Mouse (Mus musculus) spleen, adult 2 months (tissue): ENCODE measurements around the gene Ubp1. TPM values are rescaled to one million over a fixed set of nuclear protein-coding genes. Genes with fewer than 3 reads are reported as not detected.
A peak's percentile ranks its signal among the peaks of the same experiment; 100 is the strongest.

Source experiments
- DNase-seq, 2 experiments: peaks; one replicate each; pipeline versions ENCODE4 v3.0.0 to v3.0.0-alpha.2; 2012 to 2021; ENCODE audit warnings: low spot score in 2 of 2, low read depth in 1 of 2
- H3K27ac ChIP-seq: fragments of 200-500 bp; 2 replicates; pipeline ENCODE4 v1.5.1; 2012; ENCODE audit warnings: low read length, inconsistent platforms; ENCODE audit not compliant: insufficient read depth
- H3K27me3 ChIP-seq: fragments of 200-500 bp; 2 replicates; pipeline ENCODE4 v1.6.1; 2012; ENCODE audit warnings: mild to moderate bottlenecking, moderate library complexity, low read length, inconsistent platforms; ENCODE audit not compliant: control insufficient read depth, insufficient read depth
- H3K36me3 ChIP-seq: fragments of 200-500 bp; 2 replicates; pipeline ENCODE4 v1.6.1; 2012; ENCODE audit warnings: mild to moderate bottlenecking, low read length, inconsistent platforms; ENCODE audit not compliant: control insufficient read depth, insufficient read depth
- H3K4me1 ChIP-seq: fragments of 200-500 bp; 2 replicates; pipeline ENCODE4 v1.6.1; 2011; ENCODE audit warnings: inconsistent platforms; ENCODE audit not compliant: control insufficient read depth, insufficient read depth, insufficient read length
- H3K4me3 ChIP-seq: fragments of 200-500 bp; 2 replicates; pipeline ENCODE4 v1.5.1; 2011; ENCODE audit warnings: mild to moderate bottlenecking, inconsistent platforms; ENCODE audit not compliant: insufficient read depth, insufficient read length; ENCODE audit errors: extremely low read depth
- CTCF ChIP-seq: fragments of 200-500 bp; IDR thresholded peaks from 2 replicates; pipeline ENCODE4 v1.5.1; 2011; ENCODE audit warnings: mild to moderate bottlenecking, inconsistent platforms; ENCODE audit not compliant: insufficient read depth, insufficient read length, insufficient replicate concordance; ENCODE audit errors: extremely low read depth
- POLR2A ChIP-seq: fragments of 200-500 bp; IDR thresholded peaks from 2 replicates; pipeline ENCODE4 v1.6.1; 2011; ENCODE audit warnings: low read depth, low read length, inconsistent platforms
- WGBS: fragments of 180-500 bp; shearing (Covaris S2); methylation state at CpG from one replicate; pipeline ENCODE4 v1.1.7; 2018; 5-methylcytosine and 5-hydroxymethylcytosine counted together
- polyA plus RNA-seq: library from polyadenylated mRNA; depleted of rRNA; stranded (reverse); fragments of >200 nt; gene quantifications from 2 replicates; pipeline ENCODE4 v1.2.3, GENCODE M21; 2012

Ubp1 gene
- polyA plus RNA-seq, 1 experiment = 51.1 TPM

DNA sequence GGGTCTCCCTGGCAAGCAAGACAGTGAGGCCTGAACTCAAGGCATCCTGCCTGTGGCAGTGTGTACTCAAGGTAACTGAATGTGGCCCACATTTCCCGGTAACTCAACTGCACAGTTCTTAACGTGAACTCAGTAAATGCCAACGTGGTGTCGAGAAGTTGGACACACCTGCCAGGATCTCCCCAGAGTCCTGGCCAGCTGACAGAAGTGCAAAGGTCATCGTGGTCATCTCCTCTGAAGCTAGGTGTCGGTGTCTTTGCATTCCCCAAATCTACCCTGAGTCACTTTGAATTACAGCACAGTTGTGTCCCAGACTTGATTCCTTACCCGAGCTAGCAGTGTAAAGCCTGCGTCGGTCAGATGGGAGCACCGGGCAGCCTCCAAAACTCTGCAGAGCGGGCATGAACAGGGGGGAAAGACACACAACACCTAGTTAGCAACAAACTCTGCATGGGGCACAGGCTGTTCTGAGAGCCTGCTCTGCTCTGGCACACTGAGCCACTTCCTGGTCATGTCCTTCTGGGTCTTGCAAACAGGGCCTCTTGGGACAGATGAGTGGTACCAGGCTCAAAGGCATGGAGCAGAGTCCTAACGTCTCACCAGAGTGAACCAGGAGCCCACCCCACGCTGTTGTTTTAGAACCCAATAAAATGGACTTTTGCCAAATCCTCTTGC lies 54.3 kb downstream of the Ubp1 start:
- no peaks in the 10 kb centered on the region for H3K4me1 ChIP-seq
- no peak overlapping the region for H3K27ac ChIP-seq
- TF ChIP-seq CTCF (no peak), POLR2A (no peak)
- WGBS = 89% methylated on average over 13 of the region's 13 CpGs
- H3K27me3 ChIP-seq = no peaks in the 10 kb centered on the region
- no peaks in the 10 kb centered on the region for H3K36me3 ChIP-seq
- no peak overlapping the region for H3K4me3 ChIP-seq
- no peak for DNase-seq

- WGBS = 18% methylated on average over 18 of the region's 18 CpGs
- H3K27ac ChIP-seq = no peak overlapping the region
- no peaks in the 10 kb centered on the region for H3K27me3 ChIP-seq
- H3K4me3 ChIP-seq = peak overlapping the region; percentile 13; the same call in 1 of the 2 replicates
- peak; percentile 25 to 64 for DNase-seq
- peak; percentile 74; the same call in 1 of the 2 replicates for TF ChIP-seq CTCF
- TF ChIP-seq POLR2A = no peak
- no peaks in the 10 kb centered on the region for H3K36me3 ChIP-seq
- no peaks in the 10 kb centered on the region for H3K4me1 ChIP-seq
Observed at GRCm38 (mm10) chr9:113990547-113991248, 60.0 kb downstream of the Ubp1 start.

DNA sequence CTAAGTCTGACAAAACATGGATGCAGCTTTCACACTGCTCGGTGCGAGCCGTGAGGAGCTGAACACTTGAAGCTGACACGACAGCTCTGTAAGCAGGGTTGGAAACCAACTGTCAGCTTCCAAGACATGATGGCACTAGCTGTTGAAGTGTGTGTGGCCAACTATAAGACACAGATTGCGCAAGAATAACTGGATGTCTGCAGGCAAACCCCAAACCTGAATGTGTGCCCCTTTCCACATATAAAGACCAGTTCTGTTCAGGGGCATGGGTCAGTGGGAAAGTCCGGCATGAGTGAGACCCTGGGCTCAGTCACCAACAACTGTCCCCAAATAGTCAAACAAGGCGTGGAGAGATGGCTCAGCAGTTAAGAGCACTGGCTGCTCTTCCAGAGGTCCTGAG lies 62.1 kb downstream of the Ubp1 start:
- TF ChIP-seq POLR2A = no peak
- no peak for TF ChIP-seq CTCF
- 93% methylated on average over 7 of the region's 7 CpGs for WGBS
- Histone ChIP-seq H3K4me3 (no peak overlapping the region), H3K4me1 (no peaks in the 10 kb centered on the region), H3K27ac (no peak overlapping the region), H3K27me3 (no peaks in the 10 kb centered on the region), H3K36me3 (no peaks in the 10 kb centered on the region)
- no peak for DNase-seq

DNA sequence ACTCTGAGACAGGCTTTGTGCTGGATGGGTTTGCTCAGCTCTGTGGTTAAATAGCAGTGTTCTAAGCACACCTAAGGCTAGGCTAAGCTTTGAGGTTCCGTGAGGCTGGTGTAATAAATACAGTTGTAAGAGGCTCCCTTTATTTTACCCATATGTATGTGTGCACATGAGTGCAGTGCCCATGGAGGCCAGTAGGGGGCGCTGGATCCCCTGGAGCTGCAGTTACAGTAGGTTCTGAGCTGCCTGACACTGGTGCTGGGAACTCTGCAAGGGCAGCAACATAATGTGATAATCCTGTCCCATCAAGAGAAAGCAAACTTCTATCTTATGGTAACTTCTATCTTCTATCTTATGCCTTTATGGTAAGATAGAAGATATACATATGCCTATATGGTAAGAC lies 67.6 kb downstream of the Ubp1 start:
- DNase-seq = no peak
- Histone ChIP-seq H3K4me3 (no peak overlapping the region), H3K27ac (no peak overlapping the region), H3K27me3 (no peaks in the 10 kb centered on the region), H3K4me1 (no peaks in the 10 kb centered on the region), H3K36me3 (no peaks in the 10 kb centered on the region)
- TF ChIP-seq CTCF (peak; percentile 25; the same call in 1 of the 2 replicates), POLR2A (no peak)
- 67% methylated on average over 2 of the region's 2 CpGs for WGBS

DNA sequence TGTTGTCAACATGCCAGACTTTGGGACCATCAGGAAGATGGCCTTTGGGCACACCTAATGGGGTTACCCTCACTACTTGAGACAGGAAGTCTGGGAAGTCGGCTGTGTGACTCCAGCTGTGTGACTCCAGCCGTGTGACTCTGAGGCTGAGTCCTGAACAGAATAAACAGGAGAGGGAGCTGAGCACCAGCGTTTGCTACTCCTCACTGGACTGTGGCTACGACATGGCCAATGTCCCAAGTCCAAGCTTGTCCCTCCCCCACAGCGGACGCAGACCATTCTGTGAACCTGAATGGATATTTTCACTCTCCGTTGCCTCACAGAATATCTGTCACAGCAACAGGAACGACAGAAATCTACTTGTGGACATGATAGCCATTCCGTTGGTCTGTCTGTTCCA lies 76.1 kb downstream of the Ubp1 start:
- Histone ChIP-seq H3K36me3 (no peaks in the 10 kb centered on the region), H3K4me3 (no peak overlapping the region), H3K4me1 (no peaks in the 10 kb centered on the region), H3K27me3 (no peaks in the 10 kb centered on the region), H3K27ac (no peak overlapping the region)
- no peak for DNase-seq
- WGBS = 72% methylated on average over 9 of the region's 9 CpGs
- TF ChIP-seq CTCF (no peak), POLR2A (no peak)

DNA sequence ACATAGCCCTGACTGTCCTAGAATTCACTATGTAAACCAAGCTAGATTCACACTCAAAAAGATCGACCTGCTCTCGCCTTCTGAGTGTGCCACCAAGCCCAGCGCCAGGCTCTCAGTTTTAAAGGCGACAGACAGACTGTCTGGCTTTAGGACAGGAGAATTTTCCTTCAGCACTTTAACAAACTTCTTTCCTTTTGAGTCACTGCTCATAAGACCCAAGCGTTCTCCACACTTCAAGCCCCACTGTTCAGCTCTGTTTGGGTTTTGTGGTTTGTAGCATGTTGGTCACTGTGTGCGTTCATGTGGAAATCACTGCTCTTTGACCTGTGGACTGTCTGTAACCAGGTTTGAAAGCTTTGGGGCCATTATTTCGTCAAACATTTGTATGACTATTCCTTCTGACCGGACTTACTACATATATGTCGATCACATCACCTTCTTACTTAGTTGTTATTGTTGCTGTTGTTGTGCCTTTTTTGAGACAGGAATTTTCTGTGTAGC lies 77.2 kb downstream of the Ubp1 start:
- 87% methylated on average over 9 of the region's 9 CpGs for WGBS
- no peak overlapping the region for H3K4me3 ChIP-seq
- TF ChIP-seq POLR2A (no peak), CTCF (no peak)

DNA sequence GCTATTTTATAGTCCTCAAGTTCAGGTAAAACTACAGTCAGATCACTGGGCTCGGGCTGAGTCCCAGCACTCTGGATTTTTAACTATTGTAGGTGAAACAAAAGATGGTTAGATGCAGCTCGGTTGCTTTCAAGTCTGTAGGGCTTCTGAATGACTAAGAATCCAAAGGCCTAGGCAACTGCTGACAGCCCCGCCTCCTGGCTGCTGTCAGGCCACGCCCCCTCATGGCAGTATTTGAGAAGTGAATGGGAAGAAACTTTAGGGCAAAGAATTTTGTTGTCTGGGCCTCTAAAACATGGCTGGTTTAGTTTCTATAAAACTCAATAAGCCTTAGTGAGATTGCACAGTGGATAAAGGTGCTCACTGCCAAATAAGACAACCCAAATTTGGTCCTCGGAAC lies 78.8 kb downstream of the Ubp1 start:
- Histone ChIP-seq H3K27ac (no peak overlapping the region), H3K4me1 (no peaks in the 10 kb centered on the region), H3K4me3 (no peak overlapping the region), H3K27me3 (no peaks in the 10 kb centered on the region), H3K36me3 (no peaks in the 10 kb centered on the region)
- TF ChIP-seq CTCF = no peak
- TF ChIP-seq POLR2A = no peak
- 67% methylated on average over 5 of the region's 5 CpGs for WGBS
- DNase-seq = no peak

More for the DNA sequence above, 77.2 kb downstream of the Ubp1 start:
- DNase-seq = no peak
- Histone ChIP-seq H3K4me1 (no peaks in the 10 kb centered on the region), H3K27me3 (no peaks in the 10 kb centered on the region), H3K27ac (no peak overlapping the region), H3K36me3 (no peaks in the 10 kb centered on the region)
